8 mouse cellular contexts compared by ENCODE assay signal in genomic region chr4:142238041-142238440, GRCm38 (mm10). TPM values are rescaled to one million over a fixed set of nuclear protein-coding genes. Genes with fewer than 3 reads are reported as not detected.
DNase-seq lines count a peak whose midpoint lies in the region; ATAC-seq and TF ChIP-seq lines count a peak whose summit lies in the region.

No protein-coding gene starts in this region.

- peak overlapping the region; percentile 81 for H3K9ac ChIP-seq in hindbrain, embryonic 13.5 days
- H3K9ac ChIP-seq in liver, embryonic 11.5 days (ENCODE audit: low read depth, low read length): peak overlapping the region; percentile 72

- no peak for TF ChIP-seq POLR2A in olfactory bulb, adult 2 months (IDR thresholded peaks at IDR 0.05; ENCODE audit: insufficient read depth, low read depth, low read length)

- H3K27ac ChIP-seq in hindbrain, embryonic 13.5 days: no peak overlapping the region
- no peak overlapping the region for H3K27ac ChIP-seq in liver, embryonic 11.5 days (ENCODE audit: low read depth, low read length)
- no peak overlapping the region for H3K27ac ChIP-seq in olfactory bulb, adult 2 months (ENCODE audit: insufficient read depth, low read depth, low read length)

- no peak for ATAC-seq in hindbrain, embryonic 13.5 days (ENCODE audit: low FRiP score)
- no peak for ATAC-seq in liver, embryonic 11.5 days (replicated peaks; ENCODE audit: low FRiP score)

- peaks cover 43% of the 10 kb centered on the region for H3K4me1 ChIP-seq in hindbrain, embryonic 13.5 days (replicated peaks)
- peaks cover 16% of the 10 kb centered on the region; the same call in 1 of the 2 replicates for H3K4me1 ChIP-seq in liver, embryonic 11.5 days (replicated peaks; ENCODE audit: control insufficient read depth, insufficient read depth, low read length)
- H3K4me1 ChIP-seq in olfactory bulb, adult 2 months (ENCODE audit: control insufficient read depth, insufficient read depth, low read length): peaks cover 25% of the 10 kb centered on the region

- WGBS in hindbrain, embryonic 13.5 days: 28% methylated on average over 14 of the region's 14 CpGs
- 20% methylated on average over 14 of the region's 14 CpGs for WGBS in liver, embryonic 11.5 days
- 13% methylated on average over 14 of the region's 14 CpGs for WGBS in olfactory bulb, adult 2 months

- H3K9me3 ChIP-seq in hindbrain, embryonic 13.5 days: no peaks in the 10 kb centered on the region
- no peaks in the 10 kb centered on the region for H3K9me3 ChIP-seq in liver, embryonic 11.5 days (ENCODE audit: control insufficient read depth, low read length)

- TF ChIP-seq CTCF in olfactory bulb, adult 2 months (IDR thresholded peaks at IDR 0.05; ENCODE audit: insufficient read depth, low read depth, low read length): no peak

- H3K36me3 ChIP-seq in hindbrain, embryonic 13.5 days: no peaks in the 10 kb centered on the region
- no peaks in the 10 kb centered on the region for H3K36me3 ChIP-seq in liver, embryonic 11.5 days (ENCODE audit: control insufficient read depth, insufficient read depth, low read length)

- peaks cover 18% of the 10 kb centered on the region for H3K27me3 ChIP-seq in hindbrain, embryonic 13.5 days
- no peaks in the 10 kb centered on the region for H3K27me3 ChIP-seq in liver, embryonic 11.5 days (replicated peaks; ENCODE audit: control insufficient read depth, insufficient read depth, low read length)

- peak overlapping the region; percentile 59 for H3K4me3 ChIP-seq in hindbrain, embryonic 13.5 days
- H3K4me3 ChIP-seq in liver, embryonic 11.5 days (ENCODE audit: low read depth, low read length): peak overlapping the region; percentile 78
- peak overlapping the region; percentile 60 for H3K4me3 ChIP-seq in olfactory bulb, adult 2 months (ENCODE audit: insufficient read depth, low read depth, low read length)

- H3K4me2 ChIP-seq in hindbrain, embryonic 13.5 days: peak overlapping the region; percentile 96
- peak overlapping the region; percentile 96 for H3K4me2 ChIP-seq in liver, embryonic 11.5 days

- DNase-seq in gastrocnemius, adult 18-20 months (ENCODE audit: low spot score): peak; percentile 43
- no peak for DNase-seq in gastrocnemius, postnatal 10 days
- DNase-seq in fibroblast of lung, adult 2 months (ENCODE audit: low read depth): peak; percentile 37
- DNase-seq in liver, embryonic 11.5 days (ENCODE audit: low spot score): no peak
- DNase-seq in c-Kit-positive CD71-positive TER-119-positive erythroid progenitor cells, embryonic 14.5 days (ENCODE audit: low spot score): no peak
- DNase-seq in left cerebral cortex, adult 9 months (ENCODE audit: low spot score in 2 of 2): no peak

RNA-seq across cellular contexts. Expression of gene Kazn, which starts 1.2 kb away (rescaled TPM):
- 1 to 10 TPM; 1.6 to 2.5 TPM for total RNA-seq in gastrocnemius, adult 18-20 months (2021)
- total RNA-seq in gastrocnemius, postnatal 10 days (2021): 1 to 10 TPM; 7.1 to 10.0 TPM
- polyA plus RNA-seq in hindbrain, embryonic 13.5 days (2015; fragmentation: Nextera tagmentation; extraction: Ambion mirVana): 17.9 and 19.1 TPM in 2 replicates
- polyA plus RNA-seq in liver, embryonic 11.5 days (2014; fragmentation: Nextera tagmentation; extraction: Ambion mirVana): 4.0 and 4.4 TPM in 2 replicates
- polyA plus RNA-seq in olfactory bulb, adult 2 months (2012; ENCODE audit: insufficient read depth, insufficient read length, low replicate concordance, missing spikeins): not detected in 2 replicates

Comparison
In these comparisons a context has a peak if more than half of its experiments do, and no peak if none do; other contexts are left out.
1. DNase-seq: peak in gastrocnemius, adult 18-20 months (single experiment) and fibroblast of lung, adult 2 months (single experiment); none in gastrocnemius, postnatal 10 days (single experiment), liver, embryonic 11.5 days (single experiment), c-Kit-positive CD71-positive TER-119-positive erythroid progenitor cells, embryonic 14.5 days (single experiment) and left cerebral cortex, adult 9 months (0 of 2).
2. Peak in every context shown above with its lines, with median percentiles within 50 percentile points of each other: H3K4me3 ChIP-seq.